Mouse (Mus musculus): ENCODE data around the gene Otub2. TPM values are rescaled to one million over a fixed set of nuclear protein-coding genes. Genes with fewer than 3 reads are reported as not detected.

Otub2 gene
- 24.2 and 26.2 TPM in 2 replicates for polyA plus RNA-seq (2016; fragmentation: Nextera tagmentation; extraction: Ambion mirVana)

DNA sequence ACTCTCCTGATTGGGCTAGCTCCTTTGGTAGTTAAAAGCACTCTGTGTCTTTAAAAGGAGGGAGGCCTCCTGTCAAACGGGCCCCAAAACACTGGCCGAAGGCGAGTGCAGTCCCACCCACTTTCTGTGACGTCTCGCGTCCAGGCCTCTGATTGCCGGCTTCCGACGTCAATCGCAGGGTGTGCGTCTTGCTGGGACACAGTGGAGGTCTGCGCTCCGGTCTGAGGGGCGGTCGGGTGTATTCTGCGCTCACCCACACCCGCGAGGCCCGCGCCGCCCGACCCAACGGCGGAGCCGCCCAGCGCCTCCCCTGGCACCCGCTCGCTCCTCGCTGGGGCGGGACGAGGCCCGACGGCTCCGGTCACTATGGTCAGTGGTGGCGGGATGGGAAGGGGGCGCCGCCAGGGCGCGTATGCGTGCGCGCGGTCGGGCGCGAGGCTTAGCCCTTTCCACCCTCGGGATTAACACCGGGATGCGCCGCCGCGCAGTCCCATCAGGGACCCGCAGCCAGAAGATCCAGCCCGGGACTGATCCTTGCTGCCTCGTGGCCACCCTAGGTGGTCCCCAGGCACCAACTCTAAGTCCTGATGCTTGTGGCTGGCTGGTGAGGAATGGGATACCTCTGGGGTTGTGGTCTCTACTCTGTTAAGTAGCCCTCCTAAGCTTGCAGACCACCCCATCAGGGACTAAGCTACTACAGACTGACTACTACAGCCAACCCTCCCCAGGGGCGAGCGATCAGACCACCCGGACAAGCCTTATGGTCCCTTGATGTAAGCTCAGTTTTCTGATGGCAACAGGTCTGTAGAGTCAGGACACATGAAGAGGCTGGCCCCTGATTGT, at the start of gene Otub2:
Gene Otub2, plus strand, starts transcription at position 178 of the 843 bp plus-strand sequence.
- Histone ChIP-seq H3K4me1 (peaks cover 67% of the 10 kb centered on the region), H3K27me3 (replicated peaks) (0 out of 2 replicates have a peak, but pooled peaks cover 4% of the 10 kb centered on the region), H3K36me3 (peaks cover 19% of the 10 kb centered on the region), H3K9ac (peak within 1 kb of the TSS; percentile 98), H3K27ac (peak within 1 kb of the TSS; percentile 91), H3K4me3 (peak within 1 kb of the TSS; percentile 92), H3K4me2 (peak within 1 kb of the TSS; percentile 81), H3K9me3 (replicated peaks) (no peaks in the 10 kb centered on the region)
- ATAC-seq: peak; percentile 90
- 2% methylated on average over 56 of the region's 58 CpGs for WGBS (ENCODE audit: insufficient replicate concordance)

DNA sequence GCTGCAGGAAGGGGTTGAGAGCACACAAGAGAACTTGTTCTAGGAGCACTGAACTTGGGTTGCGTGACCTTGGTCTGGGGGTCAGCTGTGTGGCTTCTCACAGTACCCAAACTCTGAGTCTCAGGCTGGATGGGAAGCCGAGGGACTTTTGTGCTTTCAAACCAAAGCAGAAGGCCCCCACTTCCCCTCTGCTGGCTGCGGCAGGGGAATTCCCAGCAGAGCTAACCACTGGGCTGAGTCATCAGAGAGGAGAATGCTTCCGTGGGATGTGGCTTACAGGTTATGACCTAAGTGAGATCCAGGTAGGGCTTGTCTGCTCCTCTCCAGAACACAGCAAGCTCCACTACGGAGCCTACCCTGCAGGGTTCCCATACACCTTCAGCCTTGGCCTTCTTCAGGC, 47.3 kb upstream of the Otub2 start:
- 0 out of 2 replicates have a peak, but pooled peaks cover 4% of the 10 kb centered on the region for H3K27me3 ChIP-seq (replicated peaks)
- 34% methylated on average over 5 of the region's 5 CpGs for WGBS (ENCODE audit: insufficient replicate concordance)
- H3K36me3 ChIP-seq: no peaks in the 10 kb centered on the region
- H3K27ac ChIP-seq: no peak overlapping the region
- no peak overlapping the region for H3K4me2 ChIP-seq
- H3K4me1 ChIP-seq: peaks cover 6% of the 10 kb centered on the region; the same call in 1 of the 2 replicates
- ATAC-seq: no peak
- H3K9ac ChIP-seq: no peak overlapping the region
- no peaks in the 10 kb centered on the region for H3K9me3 ChIP-seq (replicated peaks)
- no peak overlapping the region for H3K4me3 ChIP-seq

DNA sequence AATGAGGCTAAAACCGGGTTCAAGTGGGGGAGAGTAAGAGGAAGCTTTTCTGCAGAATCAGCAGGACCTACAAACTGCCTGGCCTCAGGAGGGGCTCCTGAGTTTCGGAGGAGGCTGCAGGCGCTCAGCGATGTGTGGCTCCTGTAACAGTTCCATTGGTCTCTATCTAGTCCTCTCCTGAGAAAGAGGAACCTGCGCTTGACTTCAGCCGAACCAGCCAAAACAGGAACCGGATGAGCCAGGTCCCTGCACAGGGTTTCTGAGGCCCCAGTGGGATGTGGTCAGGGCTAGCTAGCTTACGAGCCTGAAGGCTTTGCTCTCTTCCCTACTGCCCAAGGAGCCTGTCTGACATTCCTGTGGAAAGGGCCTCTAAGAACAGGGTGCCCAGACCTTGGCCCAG, 45.0 kb upstream of the Otub2 start:
- Histone ChIP-seq H3K9me3 (replicated peaks) (no peaks in the 10 kb centered on the region), H3K27me3 (replicated peaks) (0 out of 2 replicates have a peak, but pooled peaks cover 4% of the 10 kb centered on the region), H3K27ac (no peak overlapping the region), H3K4me2 (no peak overlapping the region), H3K36me3 (no peaks in the 10 kb centered on the region), H3K9ac (no peak overlapping the region), H3K4me3 (no peak overlapping the region), H3K4me1 (peaks cover 6% of the 10 kb centered on the region; the same call in 1 of the 2 replicates)
- ATAC-seq: peak; percentile 58; the same call in 1 of the 2 replicates
- 17% methylated on average over 8 of the region's 8 CpGs for WGBS (ENCODE audit: insufficient replicate concordance)

DNA sequence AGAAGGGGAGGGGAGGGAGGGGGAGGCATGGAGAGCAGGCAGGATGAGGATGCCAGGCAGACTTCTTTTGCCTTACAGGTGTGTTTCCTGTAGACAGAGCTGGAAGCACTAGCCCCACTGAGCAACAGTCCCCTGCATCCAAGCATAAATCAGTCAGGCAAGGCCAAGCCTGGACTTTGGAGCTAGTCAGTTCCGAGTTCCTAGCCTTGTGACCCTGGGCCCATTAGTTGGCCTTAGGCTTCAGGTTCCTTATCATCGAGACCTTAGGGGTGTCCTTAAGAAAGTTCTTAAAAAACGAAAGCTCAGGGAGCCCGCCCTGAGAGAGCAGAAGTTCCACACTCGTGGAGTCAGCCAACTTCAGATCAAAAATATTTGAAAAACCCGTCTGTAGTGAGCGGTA, 43.5 kb upstream of the Otub2 start:
- H3K27me3 ChIP-seq (replicated peaks): 0 out of 2 replicates have a peak, but pooled peaks cover 4% of the 10 kb centered on the region

DNA sequence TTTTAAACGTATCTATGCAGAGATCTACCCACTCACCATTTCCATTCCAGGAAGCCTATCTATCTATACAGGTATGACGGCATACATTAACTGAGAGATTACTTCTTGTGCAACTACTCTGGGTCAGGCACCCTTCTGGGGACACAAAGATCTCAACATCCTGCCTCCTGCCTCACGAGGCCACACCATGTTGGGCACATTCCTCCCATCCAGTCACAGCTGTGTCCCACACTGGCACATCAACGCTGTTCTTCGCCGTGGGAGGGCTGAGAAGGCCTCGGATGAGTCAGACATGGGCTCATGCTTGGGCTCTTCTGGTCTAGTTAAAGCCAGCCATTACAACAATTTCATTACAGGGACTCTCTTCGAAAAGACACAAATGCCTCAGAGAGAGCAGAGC, 41.5 kb upstream of the Otub2 start:
- no peaks in the 10 kb centered on the region for H3K9me3 ChIP-seq (replicated peaks)
- no peak overlapping the region for H3K9ac ChIP-seq
- 0 out of 2 replicates have a peak, but pooled peaks cover 4% of the 10 kb centered on the region for H3K27me3 ChIP-seq (replicated peaks)
- H3K27ac ChIP-seq: no peak overlapping the region
- 68% methylated on average over 8 of the region's 8 CpGs for WGBS (ENCODE audit: insufficient replicate concordance)
- no peak for ATAC-seq
- H3K4me2 ChIP-seq: no peak overlapping the region
- no peaks in the 10 kb centered on the region for H3K36me3 ChIP-seq
- no peak overlapping the region for H3K4me3 ChIP-seq
- H3K4me1 ChIP-seq: peaks cover 6% of the 10 kb centered on the region; the same call in 1 of the 2 replicates

More for the DNA sequence above, 43.5 kb upstream of the Otub2 start:
- WGBS (ENCODE audit: insufficient replicate concordance): 70% methylated on average over 7 of the region's 7 CpGs
- Histone ChIP-seq H3K4me3 (no peak overlapping the region), H3K27ac (no peak overlapping the region), H3K4me2 (no peak overlapping the region), H3K36me3 (no peaks in the 10 kb centered on the region), H3K9me3 (replicated peaks) (no peaks in the 10 kb centered on the region), H3K9ac (no peak overlapping the region), H3K4me1 (peaks cover 6% of the 10 kb centered on the region; the same call in 1 of the 2 replicates)
- no peak for ATAC-seq

DNA sequence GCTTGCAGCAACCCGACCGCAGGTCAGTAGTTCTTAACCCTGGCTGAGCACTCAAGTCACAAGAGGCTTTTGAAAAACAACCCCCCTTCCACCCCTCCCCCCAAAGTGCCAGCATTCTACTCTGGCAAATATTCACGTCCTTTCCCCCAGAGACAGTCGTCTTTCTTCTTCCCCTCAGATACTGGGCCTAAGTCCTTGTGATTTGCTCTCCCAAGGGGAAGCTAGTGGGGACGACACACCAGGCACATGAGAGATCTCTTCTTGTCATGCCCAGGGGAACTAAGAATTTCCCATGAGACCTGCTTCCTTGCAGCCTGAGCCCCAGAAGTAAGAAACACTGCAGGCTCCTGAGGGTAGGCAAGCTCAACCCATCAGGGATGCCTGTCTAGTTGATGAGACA, 41.1 kb upstream of the Otub2 start:
- Histone ChIP-seq H3K9ac (no peak overlapping the region), H3K4me2 (no peak overlapping the region), H3K4me1 (peaks cover 6% of the 10 kb centered on the region; the same call in 1 of the 2 replicates), H3K9me3 (replicated peaks) (no peaks in the 10 kb centered on the region), H3K27ac (no peak overlapping the region), H3K27me3 (replicated peaks) (0 out of 2 replicates have a peak, but pooled peaks cover 4% of the 10 kb centered on the region), H3K36me3 (no peaks in the 10 kb centered on the region), H3K4me3 (no peak overlapping the region)
- WGBS (ENCODE audit: insufficient replicate concordance): 57% methylated on average over 5 of the region's 5 CpGs
- no peak for ATAC-seq

DNA sequence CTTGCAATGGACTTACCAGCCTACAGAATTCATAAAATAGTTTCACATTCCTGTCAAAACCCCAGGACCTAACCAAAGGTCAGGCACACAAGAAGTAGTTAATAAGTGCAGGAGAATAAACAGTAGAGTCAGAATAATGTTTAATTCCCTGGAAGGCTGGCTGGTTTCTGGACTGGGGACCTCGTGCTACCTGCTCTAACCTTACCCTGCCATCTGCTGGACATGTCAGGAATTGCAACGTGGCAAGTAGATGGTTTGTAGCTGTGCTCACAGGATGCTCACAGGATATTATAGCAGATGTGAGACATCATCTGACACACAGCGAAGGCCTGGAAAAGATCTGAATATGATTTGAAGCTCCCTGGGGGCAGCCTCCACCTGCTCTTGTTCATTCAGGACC, 40.0 kb upstream of the Otub2 start:
- ATAC-seq: no peak
- 3% methylated on average over 3 of the region's 3 CpGs for WGBS (ENCODE audit: insufficient replicate concordance)

DNA sequence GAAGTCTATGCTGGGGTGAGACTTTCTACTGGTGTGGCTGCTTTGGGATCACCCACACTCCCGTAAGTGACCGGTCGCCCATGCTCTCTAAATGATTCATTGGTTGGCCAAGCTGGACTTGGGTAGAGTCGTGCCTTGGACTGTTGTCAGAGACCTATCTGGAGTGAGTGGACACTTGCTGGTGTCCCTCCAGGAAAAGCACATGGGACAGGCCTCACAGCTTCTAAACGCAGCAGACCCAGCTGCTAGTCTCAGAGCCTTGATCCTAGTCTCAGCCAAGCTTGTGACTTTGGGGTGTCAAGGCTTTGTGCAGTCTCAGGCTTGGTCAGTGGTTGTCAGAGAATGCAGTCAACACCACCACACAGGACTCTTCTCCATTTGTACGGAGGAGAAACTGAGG, 35.7 kb upstream of the Otub2 start:
- no peak for ATAC-seq
- H3K4me3 ChIP-seq: no peak overlapping the region
- H3K4me2 ChIP-seq: no peak overlapping the region
- H3K27me3 ChIP-seq (replicated peaks): peaks cover 10% of the 10 kb centered on the region; the same call in 1 of the 2 replicates
- no peaks in the 10 kb centered on the region for H3K36me3 ChIP-seq
- H3K27ac ChIP-seq: no peak overlapping the region
- no peak overlapping the region for H3K9ac ChIP-seq
- no peaks in the 10 kb centered on the region for H3K9me3 ChIP-seq (replicated peaks)
- H3K4me1 ChIP-seq: no peaks in the 10 kb centered on the region
- 72% methylated on average over 6 of the region's 6 CpGs for WGBS (ENCODE audit: insufficient replicate concordance)

More for the DNA sequence above, 40.0 kb upstream of the Otub2 start:
- H3K4me2 ChIP-seq: no peak overlapping the region
- H3K9me3 ChIP-seq (replicated peaks): no peaks in the 10 kb centered on the region
- H3K27ac ChIP-seq: no peak overlapping the region
- no peaks in the 10 kb centered on the region for H3K36me3 ChIP-seq
- H3K9ac ChIP-seq: no peak overlapping the region
- peaks cover 6% of the 10 kb centered on the region; the same call in 1 of the 2 replicates for H3K4me1 ChIP-seq
- H3K27me3 ChIP-seq (replicated peaks): no peaks in the 10 kb centered on the region; the same call in 1 of the 2 replicates
- no peak overlapping the region for H3K4me3 ChIP-seq

DNA sequence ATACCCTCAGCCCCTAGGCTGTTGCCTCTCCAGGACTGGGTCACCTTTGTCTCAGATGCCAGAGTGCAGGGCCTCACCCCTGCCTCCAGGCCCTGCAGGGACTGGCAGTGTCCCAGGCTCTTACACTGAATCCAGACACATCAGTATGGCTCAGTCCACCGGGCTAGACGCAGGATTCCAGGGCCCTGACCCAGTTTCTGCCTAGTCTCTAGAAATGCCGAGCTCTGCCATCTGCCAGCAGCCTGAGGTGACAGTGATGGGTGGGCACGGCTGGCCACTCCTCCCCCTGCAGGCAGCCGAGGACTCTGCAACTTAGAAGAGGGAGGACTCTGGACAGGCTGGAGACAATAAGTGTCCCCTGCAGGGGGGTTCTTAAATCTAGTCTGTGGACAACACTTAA, 34.9 kb upstream of the Otub2 start:
- Histone ChIP-seq H3K4me2 (no peak overlapping the region), H3K4me1 (no peaks in the 10 kb centered on the region), H3K4me3 (no peak overlapping the region), H3K9ac (no peak overlapping the region), H3K27me3 (replicated peaks) (peaks cover 10% of the 10 kb centered on the region; the same call in 1 of the 2 replicates), H3K27ac (no peak overlapping the region), H3K9me3 (replicated peaks) (no peaks in the 10 kb centered on the region), H3K36me3 (no peaks in the 10 kb centered on the region)
- 12% methylated on average over 5 of the region's 5 CpGs for WGBS (ENCODE audit: insufficient replicate concordance)
- no peak for ATAC-seq

DNA sequence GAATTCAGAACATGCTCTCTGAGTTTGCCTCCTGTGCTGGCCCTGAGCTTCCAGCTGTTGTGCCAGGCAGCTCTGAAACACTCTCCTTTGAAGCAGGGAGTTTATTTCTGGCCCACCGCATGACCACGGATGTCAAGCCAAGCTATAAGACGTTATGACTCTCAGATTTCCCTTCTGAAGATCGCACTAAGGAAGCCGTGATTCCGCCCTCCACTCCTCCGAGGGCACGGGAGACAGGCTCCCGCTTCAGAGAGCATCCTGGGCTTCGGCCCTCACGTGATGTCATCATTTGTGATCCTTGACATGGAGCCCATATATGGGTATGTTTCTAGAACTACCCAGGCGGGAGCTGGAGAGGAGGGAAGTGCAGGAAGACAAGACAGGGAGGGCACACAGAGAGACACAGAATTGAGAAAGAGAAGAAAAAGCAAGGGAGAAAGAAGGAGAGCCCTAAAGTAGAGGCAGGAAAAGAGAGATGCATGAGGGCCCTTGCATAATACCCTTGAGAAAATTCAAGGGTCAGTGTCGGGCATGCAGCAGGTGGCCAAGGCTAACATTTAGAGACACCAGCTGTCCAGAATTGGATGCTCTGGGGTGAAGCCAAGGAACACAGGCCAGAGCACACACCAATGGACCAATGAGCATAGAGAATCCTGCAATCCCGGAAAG, 32.6 kb upstream of the Otub2 start, which contains the start of gene Asb2:
Gene Asb2, minus strand, starts transcription at position 256 of the 669 bp plus-strand sequence.
- H3K9me3 ChIP-seq (replicated peaks): no peaks in the 10 kb centered on the region
- no peak within 1 kb of the TSS for H3K4me2 ChIP-seq
- H3K4me3 ChIP-seq: no peak within 1 kb of the TSS
- no peak for ATAC-seq
- H3K27me3 ChIP-seq (replicated peaks): peaks cover 10% of the 10 kb centered on the region; the same call in 1 of the 2 replicates
- H3K4me1 ChIP-seq: no peaks in the 10 kb centered on the region
- no peaks in the 10 kb centered on the region for H3K36me3 ChIP-seq
- no peak within 1 kb of the TSS for H3K27ac ChIP-seq
- 57% methylated on average over 14 of the region's 14 CpGs for WGBS (ENCODE audit: insufficient replicate concordance)
- H3K9ac ChIP-seq: no peak within 1 kb of the TSS

DNA sequence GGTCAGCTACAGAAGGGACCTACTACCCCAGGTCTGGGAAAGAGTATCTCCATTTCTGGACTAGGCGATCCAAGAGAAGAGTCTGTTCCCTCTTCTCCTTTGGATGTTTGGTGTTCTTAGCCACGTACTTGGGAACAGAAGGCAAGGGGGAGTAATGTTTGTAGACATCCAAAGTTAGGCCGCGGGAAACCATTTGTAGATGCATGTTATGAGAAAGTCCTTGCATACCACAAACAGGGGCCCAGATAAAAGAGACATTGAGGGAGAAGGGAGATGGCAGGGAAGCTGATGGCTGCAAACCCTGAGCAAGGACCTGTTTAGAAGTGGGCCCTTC, 32.1 kb upstream of the Otub2 start:
- H3K27me3 ChIP-seq (replicated peaks): peaks cover 10% of the 10 kb centered on the region; the same call in 1 of the 2 replicates
- H3K27ac ChIP-seq: no peak overlapping the region
- no peak overlapping the region for H3K4me2 ChIP-seq
- no peak overlapping the region for H3K4me3 ChIP-seq
- no peaks in the 10 kb centered on the region for H3K36me3 ChIP-seq
- ATAC-seq: no peak
- no peaks in the 10 kb centered on the region for H3K4me1 ChIP-seq
- no peaks in the 10 kb centered on the region for H3K9me3 ChIP-seq (replicated peaks)
- H3K9ac ChIP-seq: no peak overlapping the region
- 69% methylated on average over 4 of the region's 4 CpGs for whole genome bisulfite sequencing (ENCODE audit: insufficient replicate concordance)

DNA sequence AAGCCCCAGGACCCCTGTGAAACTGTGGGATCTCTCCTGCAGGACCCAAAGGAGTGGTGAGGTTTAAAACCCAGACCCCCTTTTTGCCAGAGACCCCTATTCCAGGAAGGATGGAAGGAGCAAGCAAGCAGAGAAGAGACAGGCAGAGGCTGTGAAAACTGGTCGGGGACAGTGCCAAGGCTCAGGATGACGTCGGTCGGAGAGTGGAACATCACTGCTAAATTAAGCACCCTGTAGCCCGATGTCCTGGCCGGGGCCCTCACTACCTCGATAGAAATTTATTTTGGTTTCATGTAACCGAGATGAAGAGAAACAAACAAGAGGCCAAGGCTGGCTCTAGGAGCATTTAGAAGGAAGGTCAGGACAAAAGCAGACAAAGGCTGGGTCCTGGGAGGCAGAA, 30.3 kb upstream of the Otub2 start:
- Histone ChIP-seq H3K36me3 (no peaks in the 10 kb centered on the region), H3K9me3 (replicated peaks) (no peaks in the 10 kb centered on the region), H3K9ac (no peak overlapping the region), H3K27me3 (replicated peaks) (peaks cover 10% of the 10 kb centered on the region; the same call in 1 of the 2 replicates), H3K4me1 (no peaks in the 10 kb centered on the region), H3K27ac (no peak overlapping the region), H3K4me3 (no peak overlapping the region), H3K4me2 (no peak overlapping the region)
- 74% methylated on average over 8 of the region's 8 CpGs for WGBS (ENCODE audit: insufficient replicate concordance)
- ATAC-seq: no peak

Data from liver, embryonic 12.5 days (tissue).